Mouse (Mus musculus) ES-E14 (cell line): ENCODE results near the gene Tnr.

Source experiments
- HCFC1 ChIP-seq: IDR thresholded peaks from 2 replicates; pipeline ENCODE4 v1.6.1; 2012; ENCODE audit warnings: low read length, inconsistent platforms, borderline replicate concordance; ENCODE audit not compliant: insufficient read depth
- MAFK ChIP-seq: IDR thresholded peaks from 2 replicates; pipeline ENCODE4 v1.6.1; 2014; ENCODE audit warnings: mild to moderate bottlenecking, low read depth, low read length, inconsistent platforms; ENCODE audit not compliant: insufficient read depth
- ZNF384 ChIP-seq: IDR thresholded peaks from 2 replicates; pipeline ENCODE4 v1.6.1; 2012; ENCODE audit warnings: low read depth, low read length, inconsistent platforms

DNA sequence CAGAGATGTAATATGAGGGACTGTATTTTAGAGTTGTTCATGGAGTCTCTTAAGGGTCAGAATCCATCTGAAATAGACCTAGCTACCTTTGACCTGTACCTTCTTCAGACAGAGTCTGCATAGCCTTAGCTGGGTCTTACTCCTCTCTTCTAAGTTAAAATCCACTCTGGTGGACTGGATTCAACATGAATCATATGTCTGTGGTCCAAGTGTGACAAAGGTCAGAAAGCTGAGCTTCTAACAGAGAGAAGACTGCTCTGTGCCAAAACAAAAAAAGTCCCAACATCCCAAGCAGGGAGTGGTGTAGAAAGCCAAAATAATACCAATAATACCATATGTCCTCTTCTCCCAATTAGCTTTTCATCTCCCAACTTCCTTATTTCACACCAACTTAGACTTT, 444.8 kb downstream of the Tnr start:
- TF ChIP-seq MAFK (no peak), ZNF384 (no peak), HCFC1 (no peak)
